Mouse (Mus musculus) heart, embryonic 14.5 days (tissue): ENCODE measurements around the gene Iyd. TPM values are rescaled to one million over a fixed set of nuclear protein-coding genes. Genes with fewer than 3 reads are reported as not detected.
"Not testable (repeated sequence)": the region's sequence is repeated elsewhere in the genome, so short reads cannot be mapped to it uniquely, and the experiment has no call there.

Experiments
- ATAC-seq: fragments of 200-750 bp; cut with Nextera tagmentation; 2 replicates; pipeline ENCODE4 v1.8.0; 2017; ENCODE audit warnings: low read depth, moderate TSS enrichment; ENCODE audit not compliant: insufficient number of reproducible peaks, insufficient read depth, low FRiP score
- H3K27ac ChIP-seq, 2 experiments: fragments of 200-500 bp in 1 of 2; fragments of 300-500 bp in 1 of 2; sonication (generic) in 1 of 2; replicated peaks in 1 of 2; 2 replicates each; pipeline ENCODE4 v1.5.1; 2012 to 2014; ENCODE audit warnings: low read depth in 2 of 2, low read length in 2 of 2, control low read depth in 1 of 2, mild to moderate bottlenecking in 1 of 2, mixed read lengths in 1 of 2; ENCODE audit not compliant: control insufficient read depth in 1 of 2, insufficient read depth in 1 of 2
- H3K27me3 ChIP-seq: fragments of 300-500 bp; sonication (generic); 2 replicates; pipeline ENCODE4 v1.6.1; 2014; ENCODE audit warnings: mild to moderate bottlenecking, low read length, control low read depth; ENCODE audit not compliant: control insufficient read depth, insufficient read depth
- H3K36me3 ChIP-seq: fragments of 300-500 bp; sonication (generic); 2 replicates; pipeline ENCODE4 v1.6.1; 2014; ENCODE audit warnings: mild to moderate bottlenecking, control low read depth, low read length, mixed read lengths; ENCODE audit not compliant: control insufficient read depth, insufficient read depth
- H3K4me1 ChIP-seq, 2 experiments: fragments of 200-500 bp in 1 of 2; fragments of 300-500 bp in 1 of 2; sonication (generic) in 1 of 2; 2 replicates each; pipeline ENCODE4 v1.6.1; 2012 to 2014; ENCODE audit warnings: low read length in 2 of 2, control low read depth in 1 of 2, mixed read lengths in 1 of 2; ENCODE audit not compliant: control insufficient read depth in 2 of 2, insufficient read depth in 2 of 2
- H3K4me2 ChIP-seq: fragments of 300-500 bp; sonication (generic); 2 replicates; pipeline ENCODE4 v1.6.1; 2014; ENCODE audit warnings: mild to moderate bottlenecking, low read length
- H3K4me3 ChIP-seq, 2 experiments: fragments of 200-500 bp in 1 of 2; fragments of 300-500 bp in 1 of 2; sonication (generic) in 1 of 2; 2 replicates each; pipeline ENCODE4 v1.5.1; 2012 to 2014; ENCODE audit warnings: low read length in 2 of 2, mild to moderate bottlenecking in 2 of 2, control low read depth in 1 of 2, low read depth in 1 of 2, moderate library complexity in 1 of 2; ENCODE audit not compliant: control insufficient read depth in 1 of 2, insufficient read depth in 1 of 2
- H3K9ac ChIP-seq: fragments of 300-500 bp; sonication (generic); 2 replicates; pipeline ENCODE4 v1.6.1; 2014; ENCODE audit warnings: mild to moderate bottlenecking, low read length
- H3K9me3 ChIP-seq: fragments of 300-500 bp; sonication (generic); 2 replicates; pipeline ENCODE4 v1.6.1; 2016; ENCODE audit warnings: low read length, control low read depth; ENCODE audit not compliant: control insufficient read depth
- WGBS: fragments of 180-500 bp; shearing (Covaris S2); extraction: QIAGEN DNeasy Blood & Tissue Kit; methylation state at CpG from one replicate; pipeline ENCODE4 v1.1.7; 2014; 5-methylcytosine and 5-hydroxymethylcytosine counted together
- polyA plus RNA-seq: library from polyadenylated mRNA; unstranded; fragments of >200 nt; fragmentation: Nextera tagmentation; extraction: Ambion mirVana; gene quantifications from 2 replicates; pipeline ENCODE4 v1.2.1, GENCODE M21; 2014

Iyd gene
- polyA plus RNA-seq: 0.58 and 0.62 TPM in 2 replicates

DNA sequence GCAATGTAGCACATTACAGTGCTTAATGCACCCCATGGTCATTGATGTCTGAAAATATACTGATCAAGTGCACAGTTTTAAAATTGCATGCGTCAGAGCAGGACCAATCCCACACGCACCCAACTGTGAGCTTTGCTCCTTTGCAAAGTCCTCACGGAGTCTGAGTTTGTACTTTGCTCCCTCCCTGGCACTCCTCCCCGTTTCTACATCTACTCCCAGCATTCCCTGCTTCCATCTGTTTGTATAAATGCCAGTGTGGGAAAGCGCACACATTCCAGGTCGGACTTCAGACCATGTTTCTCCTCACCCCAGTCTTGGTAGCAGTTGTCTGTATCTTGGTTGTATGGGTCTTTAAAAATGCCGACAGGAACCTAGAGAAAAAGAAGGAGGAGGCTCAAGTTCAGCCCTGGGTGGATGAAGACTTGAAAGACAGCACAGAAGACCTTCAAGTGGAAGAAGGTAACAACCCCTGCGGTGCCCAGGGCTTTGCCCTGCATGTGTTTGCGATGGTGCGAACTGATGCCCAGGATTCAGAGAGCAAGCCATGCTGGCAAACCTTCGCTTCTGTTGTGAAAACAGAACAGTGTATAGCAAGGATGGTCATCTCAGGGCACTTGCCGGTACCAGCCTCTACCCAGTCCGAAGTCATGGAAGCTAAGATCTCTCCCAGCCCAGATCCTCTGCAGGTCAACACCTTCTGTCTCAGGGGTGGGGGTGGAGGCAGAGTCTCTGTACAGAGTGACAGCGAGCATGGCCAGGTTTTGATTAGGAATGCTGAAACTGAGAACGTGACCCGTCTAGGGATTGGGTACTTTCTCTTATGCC, at the start of gene Iyd:
Iyd (plus strand) TSS at position 238 of the 825 bp plus-strand sequence.
- Histone ChIP-seq H3K9ac (no peak within 1 kb of the TSS), H3K9me3 (no peaks in the 10 kb centered on the region), H3K4me2 (no peak within 1 kb of the TSS), H3K27ac (no peak within 1 kb of the TSS), H3K4me1 (no peaks in the 10 kb centered on the region), H3K4me3 (no peak within 1 kb of the TSS), H3K27me3 (no peaks in the 10 kb centered on the region), H3K36me3 (no peaks in the 10 kb centered on the region)
- WGBS: 67% methylated on average over 16 of the region's 16 CpGs
- ATAC-seq: no peak

DNA sequence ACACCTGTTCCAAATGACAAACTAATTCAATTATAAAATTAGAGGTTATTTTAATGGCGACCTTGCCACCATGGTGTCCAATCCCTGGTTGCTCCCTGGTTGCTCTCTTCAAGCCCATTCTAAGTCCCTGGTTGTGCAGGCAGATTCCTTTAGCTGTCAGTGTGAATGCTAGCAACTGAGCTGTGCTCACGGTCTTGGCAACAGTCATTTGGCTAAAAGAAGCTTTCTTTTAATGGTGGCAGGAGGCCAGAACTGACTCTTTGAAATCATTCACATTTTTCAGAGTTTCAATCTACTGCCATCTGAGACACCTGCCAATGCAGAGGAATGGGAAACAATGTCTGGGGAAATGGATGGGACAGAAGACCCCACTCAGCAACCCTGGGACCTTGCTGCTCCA, 43.2 kb upstream of the Iyd start:
- no peak for ATAC-seq
- WGBS: 73% methylated on average over 2 of the region's 2 CpGs

DNA sequence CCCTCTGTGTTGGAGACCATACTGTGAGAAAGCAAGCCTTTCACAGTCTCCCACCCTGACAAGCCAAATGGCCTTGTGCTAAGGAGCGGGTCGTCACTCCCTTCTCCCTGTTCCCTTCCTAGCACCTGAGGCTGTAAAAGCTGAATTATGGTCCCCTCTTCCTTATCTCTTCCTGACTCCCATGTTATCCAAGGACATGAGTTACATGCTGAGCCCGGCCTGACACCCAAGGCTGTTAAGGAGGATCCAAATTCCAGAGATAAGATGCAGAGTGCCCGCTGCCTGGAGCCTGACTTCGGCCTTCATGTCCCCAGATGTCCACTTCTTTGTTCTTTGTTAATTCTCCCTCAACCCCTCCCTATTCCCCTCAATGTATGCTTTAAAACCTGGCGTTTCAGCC, 39.2 kb upstream of the Iyd start:
- H3K9me3 ChIP-seq, ATAC-seq, H3K4me3 ChIP-seq, H3K36me3 ChIP-seq, H3K27me3 ChIP-seq, H3K4me1 ChIP-seq, H3K4me2 ChIP-seq, H3K27ac ChIP-seq, H3K9ac ChIP-seq: not testable (repeated sequence)
- WGBS: 49% methylated on average over 6 of the region's 6 CpGs

More for the DNA sequence above, 43.2 kb upstream of the Iyd start:
- Histone ChIP-seq H3K27me3 (no peaks in the 10 kb centered on the region), H3K27ac (no peak overlapping the region), H3K9me3 (peaks cover 6% of the 10 kb centered on the region; the same call in 1 of the 2 replicates), H3K36me3 (no peaks in the 10 kb centered on the region), H3K4me1 (no peaks in the 10 kb centered on the region), H3K4me3 (no peak overlapping the region), H3K4me2 (no peak overlapping the region), H3K9ac (no peak overlapping the region)

DNA sequence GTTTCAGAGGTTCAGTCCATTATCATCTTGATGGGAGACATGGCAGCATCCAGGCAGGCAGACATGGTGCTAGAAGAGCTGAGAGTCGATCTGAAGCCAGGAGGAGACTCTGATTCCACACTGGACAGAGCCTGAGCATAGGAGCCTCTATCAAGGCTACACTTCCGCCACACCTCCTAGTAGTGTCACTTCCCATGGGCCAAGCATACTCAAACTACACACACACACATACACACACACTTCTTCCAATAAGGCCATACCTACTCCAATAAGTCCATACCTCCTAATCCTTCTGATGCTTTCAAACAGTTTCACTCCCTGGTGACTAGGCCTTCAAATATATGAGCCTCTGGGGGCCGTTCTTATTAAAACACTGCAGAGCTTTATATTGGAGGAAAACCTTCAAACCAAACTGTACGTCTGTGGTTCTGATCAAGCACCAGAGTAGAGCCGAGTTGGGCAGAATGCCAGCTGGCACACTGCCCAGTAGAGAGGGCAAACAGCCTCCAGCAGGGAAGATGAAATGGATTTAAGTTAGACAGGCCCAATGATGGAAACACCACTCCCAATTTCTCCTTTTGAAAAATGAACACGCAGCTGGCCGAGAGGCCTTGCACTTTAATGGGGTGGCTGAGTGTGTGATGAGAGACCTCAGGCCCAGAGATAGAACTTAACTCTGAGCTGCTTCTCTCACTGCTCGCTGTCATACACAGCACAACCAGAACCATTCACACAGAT, 32.4 kb upstream of the Iyd start:
- H3K27ac ChIP-seq: peak overlapping the region; percentile 78 to 80
- H3K4me3 ChIP-seq: no peak overlapping the region
- H3K36me3 ChIP-seq: no peaks in the 10 kb centered on the region
- no peaks in the 10 kb centered on the region for H3K9me3 ChIP-seq
- H3K4me1 ChIP-seq: peaks cover 16 to 32% of the 10 kb centered on the region in 2 experiments
- H3K4me2 ChIP-seq: no peak overlapping the region
- peak; percentile 48 for ATAC-seq
- WGBS: 37% methylated on average over 8 of the region's 8 CpGs
- no peaks in the 10 kb centered on the region for H3K27me3 ChIP-seq
- no peak overlapping the region for H3K9ac ChIP-seq

DNA sequence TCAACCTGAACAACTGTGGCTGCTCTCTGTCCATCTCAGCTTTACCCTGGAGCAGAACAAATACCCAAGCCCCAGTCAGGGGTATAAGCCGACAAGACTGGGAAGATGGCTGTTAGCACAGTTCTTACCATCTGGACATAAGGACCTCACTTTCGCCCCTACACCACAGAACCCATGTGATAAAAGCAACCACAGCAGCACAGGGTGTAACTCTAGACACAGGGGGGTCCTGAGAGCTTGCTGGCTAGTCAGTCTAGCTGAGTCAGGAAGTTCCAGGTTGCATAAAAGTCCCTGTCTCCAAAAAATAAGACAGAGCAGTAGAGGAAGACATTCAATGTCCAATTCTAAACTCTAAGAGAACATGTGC, 31.8 kb upstream of the Iyd start:
- Histone ChIP-seq H3K4me3 (no peak overlapping the region), H3K36me3 (no peaks in the 10 kb centered on the region), H3K9ac (no peak overlapping the region), H3K9me3 (no peaks in the 10 kb centered on the region), H3K27me3 (no peaks in the 10 kb centered on the region), H3K27ac (peak overlapping the region; percentile 78 to 80), H3K4me2 (no peak overlapping the region), H3K4me1 (peaks cover 16 to 32% of the 10 kb centered on the region in 2 experiments)
- no peak for ATAC-seq
- WGBS: 59% methylated on average over 2 of the region's 2 CpGs

DNA sequence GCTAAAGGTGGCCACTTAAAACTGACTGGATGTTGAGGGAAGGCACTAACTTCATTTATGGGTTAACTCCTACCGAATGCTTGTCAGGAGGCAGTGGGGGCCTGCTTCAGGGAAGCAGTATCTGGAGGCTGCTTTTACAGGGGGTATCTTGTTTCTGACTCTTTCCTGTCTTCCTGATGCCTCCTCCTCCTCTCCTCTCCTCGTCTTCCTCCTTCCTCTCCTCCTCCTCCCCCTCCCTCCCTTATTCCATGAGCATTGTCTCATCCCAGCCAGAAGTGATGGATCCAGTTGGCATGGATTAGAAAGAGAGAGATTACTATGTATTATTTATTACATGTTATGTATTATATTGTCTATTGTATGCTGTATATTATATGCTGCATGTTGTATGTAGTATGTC, 31.3 kb upstream of the Iyd start:
- WGBS: 44% methylated on average over 2 of the region's 2 CpGs
- H3K9ac ChIP-seq: no peak overlapping the region
- no peaks in the 10 kb centered on the region for H3K27me3 ChIP-seq
- H3K27ac ChIP-seq: 0 out of 4 replicates have a peak overlapping the region, but pooled peaks of 1 of the 2 experiments have one; percentile 78
- H3K36me3 ChIP-seq: no peaks in the 10 kb centered on the region
- no peaks in the 10 kb centered on the region for H3K9me3 ChIP-seq
- H3K4me1 ChIP-seq: peaks cover 16 to 32% of the 10 kb centered on the region in 2 experiments
- H3K4me2 ChIP-seq: no peak overlapping the region
- ATAC-seq: no peak
- H3K4me3 ChIP-seq: no peak overlapping the region

DNA sequence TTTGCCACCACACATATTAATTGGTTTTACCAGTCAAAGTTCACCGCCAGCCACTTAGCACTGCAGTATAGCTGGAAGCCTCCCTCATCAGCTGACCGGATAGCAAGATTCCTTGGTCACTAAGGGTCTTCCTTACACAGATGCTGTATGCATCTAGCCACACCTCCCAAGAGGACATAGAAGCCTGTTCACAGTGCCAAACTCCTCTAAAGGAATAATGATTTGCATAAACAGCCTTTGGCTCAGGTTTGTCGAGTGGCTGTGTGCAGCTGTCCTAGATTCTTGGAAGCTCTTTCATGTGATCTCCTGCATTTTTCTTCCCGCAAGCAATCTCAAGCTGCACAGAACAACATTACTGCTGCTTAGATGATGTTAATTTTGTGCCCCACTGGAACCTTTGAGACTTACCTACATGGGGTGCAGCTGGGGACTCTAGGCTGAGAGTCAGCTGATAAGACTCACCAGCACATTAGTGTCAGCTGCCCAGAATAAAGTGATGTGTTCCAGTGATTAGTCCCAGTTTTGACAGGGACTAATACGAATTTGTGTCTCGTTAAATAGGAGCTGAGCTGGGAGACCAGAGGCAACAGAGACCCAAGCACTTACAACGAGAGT, 30.3 kb upstream of the Iyd start:
- Histone ChIP-seq H3K27me3 (no peaks in the 10 kb centered on the region), H3K4me2 (no peak overlapping the region), H3K4me3 (no peak overlapping the region), H3K9me3 (no peaks in the 10 kb centered on the region), H3K36me3 (no peaks in the 10 kb centered on the region), H3K4me1 (peaks cover 19 to 35% of the 10 kb centered on the region in 2 experiments), H3K27ac (peak overlapping the region; percentile 1 to 69; a peak in 3 of 4 replicates), H3K9ac (peak overlapping the region; percentile 42; the same call in 1 of the 2 replicates)
- no peak for ATAC-seq
- 46% methylated on average over 7 of the region's 7 CpGs for WGBS
